Mouse (Mus musculus) right cerebral cortex, postnatal 10 days (tissue): ENCODE data around the gene Hus1b.

Experiments
- DNase-seq, 2 experiments: peaks; one replicate each; pipeline ENCODE4 v3.0.0; 2021; ENCODE audit warnings: low spot score in 2 of 2

Gene Hus1b

DNA sequence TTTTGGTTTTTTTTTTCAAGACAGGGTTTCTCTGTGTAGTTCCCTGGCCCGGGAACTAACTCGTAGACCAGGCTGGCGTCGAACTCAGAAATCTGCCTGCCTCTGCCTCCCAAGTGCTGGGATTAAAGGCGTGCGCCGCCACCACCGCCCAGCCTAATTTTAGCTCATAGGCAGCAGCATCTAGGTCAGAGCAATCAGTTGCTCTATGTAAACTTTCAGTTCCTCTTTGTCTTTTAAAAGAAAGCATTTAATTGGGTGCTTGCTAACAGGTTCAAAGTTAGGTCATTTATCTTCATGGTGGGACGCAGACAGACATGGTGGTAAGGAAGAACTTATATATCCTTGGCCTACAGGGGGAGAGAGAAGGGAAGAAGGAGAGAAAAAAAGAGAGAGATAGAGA is 1.6 kb upstream of the Hus1b start:
- DNase-seq = peak in 1 of 2 experiments; percentile 7

DNA sequence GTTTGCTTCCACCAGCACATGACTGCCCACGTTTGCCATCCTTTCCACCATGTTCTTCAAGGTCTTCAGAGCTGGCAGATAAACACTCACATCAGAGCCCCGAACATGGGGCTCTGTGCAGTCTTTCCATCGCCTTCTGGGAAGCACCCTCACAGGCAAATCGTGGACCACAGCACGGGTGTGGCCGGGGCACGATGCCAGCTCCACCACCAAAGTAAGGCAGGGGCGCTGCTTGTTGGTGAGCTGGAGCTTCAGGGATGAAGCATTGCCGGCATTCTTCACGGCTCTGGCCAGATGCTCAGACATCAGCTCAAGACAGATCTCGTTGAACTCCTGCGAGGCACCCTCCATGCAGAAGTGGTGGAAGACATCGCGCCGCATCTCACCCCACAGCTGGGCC is 430 bp downstream of the Hus1b start:
- DNase-seq = no peak

DNA sequence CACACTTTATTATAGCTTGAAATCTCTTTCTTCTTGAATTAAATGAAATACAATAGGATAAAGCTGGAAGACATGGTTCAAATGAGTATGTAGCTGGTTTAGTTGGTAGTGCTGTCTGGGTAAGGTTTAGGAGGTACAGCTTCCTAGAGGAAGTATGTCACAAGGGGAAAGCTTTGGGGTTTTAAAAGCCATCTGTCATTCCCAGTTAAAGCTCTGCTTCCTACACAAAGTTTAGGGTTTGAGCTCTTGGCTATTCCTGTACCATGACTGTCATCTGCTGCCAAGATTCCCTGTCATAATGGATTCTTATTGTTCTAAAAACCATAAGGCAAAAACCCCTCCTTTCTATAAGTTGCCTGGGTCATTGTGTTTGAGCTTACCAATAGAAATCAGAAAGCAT is 1.8 kb downstream of the Hus1b start:
- peak in 1 of 2 experiments; percentile 4 for DNase-seq

DNA sequence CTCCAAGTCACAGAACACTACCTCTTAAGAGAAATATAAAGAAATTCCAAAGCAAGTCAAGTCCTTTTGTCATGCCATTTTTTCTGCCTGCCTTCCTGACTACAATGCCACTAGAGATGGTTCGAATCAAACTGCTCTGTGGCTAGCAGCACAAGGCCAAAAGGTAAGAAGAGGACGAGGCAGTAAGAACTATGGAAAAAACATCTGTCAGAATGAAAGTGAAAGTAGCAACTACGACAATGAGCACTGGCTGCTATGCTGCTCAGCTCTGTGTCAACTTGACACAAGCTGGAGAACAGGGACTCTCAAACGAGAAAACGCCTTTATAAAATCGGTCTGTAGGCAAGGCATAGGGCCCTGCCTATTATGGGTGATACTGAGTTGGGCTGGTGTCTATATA is 14.6 kb downstream of the Hus1b start:
- DNase-seq = no peak

DNA sequence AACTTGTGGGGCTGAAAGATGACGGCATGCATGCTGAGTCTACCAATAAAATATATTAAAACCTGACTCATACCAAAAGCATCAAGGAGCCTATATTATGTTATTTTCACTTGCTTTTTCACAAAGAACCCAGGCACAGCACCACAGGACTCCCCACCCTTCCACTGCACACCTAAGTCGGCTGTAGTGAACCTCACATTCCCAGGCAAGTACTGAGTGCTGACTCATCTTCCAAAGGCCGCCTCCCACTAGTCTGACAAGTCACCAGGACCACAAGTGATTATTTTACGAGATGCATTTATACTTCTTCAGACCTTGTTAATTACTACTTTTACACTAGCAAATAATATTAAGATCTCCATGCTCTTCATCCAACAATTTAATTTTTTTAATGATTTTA is 15.9 kb downstream of the Hus1b start:
- DNase-seq = no peak

DNA sequence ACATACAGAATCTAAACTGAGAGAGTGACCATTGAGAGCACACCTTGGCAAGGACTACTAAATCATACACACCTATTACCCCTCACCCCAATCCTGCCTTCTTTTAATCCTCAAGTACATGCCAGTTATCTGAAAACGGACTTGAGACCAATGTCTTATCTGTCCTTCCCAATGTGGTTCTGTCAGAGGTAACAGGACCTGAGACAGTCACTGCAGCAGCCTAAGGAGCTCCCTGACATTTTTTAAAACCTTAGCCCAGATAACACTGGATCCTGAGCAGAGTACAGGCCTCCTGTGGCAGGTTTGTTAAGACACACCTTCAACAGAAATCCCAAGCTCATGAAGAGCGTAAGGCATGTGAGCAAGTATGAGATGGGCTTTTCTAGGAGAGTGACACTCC is 18.4 kb downstream of the Hus1b start:
- DNase-seq = no peak

DNA sequence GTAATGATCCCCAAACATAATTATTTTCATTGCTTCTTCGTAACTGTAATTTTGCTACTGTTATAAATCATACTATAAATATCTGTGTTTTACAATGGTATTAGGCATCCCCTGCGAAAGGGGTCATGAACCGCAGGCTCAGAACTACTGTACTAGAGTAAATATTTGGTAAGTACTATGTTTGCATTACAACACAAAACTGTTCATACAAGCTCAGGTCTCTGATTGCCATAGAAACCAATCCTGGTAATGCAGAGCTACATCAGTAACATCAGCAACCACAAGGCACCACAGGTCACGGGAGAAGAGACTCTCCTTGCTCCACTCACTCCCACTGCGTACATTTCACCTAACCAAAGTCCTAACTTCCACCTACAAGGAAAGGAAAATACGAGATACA is 23.3 kb downstream of the Hus1b start:
- no peak for DNase-seq

DNA sequence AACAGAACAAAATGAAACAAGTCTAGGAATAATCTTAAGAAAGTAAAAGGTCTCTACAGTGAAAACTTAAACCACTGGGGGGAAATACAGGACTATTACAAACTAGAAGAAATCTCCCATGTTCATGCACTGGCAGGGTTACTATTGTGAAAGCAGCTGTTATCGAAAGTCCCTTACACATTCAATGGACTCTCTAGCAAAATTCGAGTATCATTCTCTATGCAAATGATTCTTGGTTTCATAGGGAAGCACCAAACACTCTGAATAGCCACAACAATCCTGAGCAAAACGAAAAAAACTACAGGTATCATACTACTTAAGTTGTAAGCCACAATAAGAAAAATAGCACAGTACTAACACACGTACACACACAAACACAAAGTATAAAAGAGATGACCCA is 25.6 kb downstream of the Hus1b start:
- no peak for DNase-seq

DNA sequence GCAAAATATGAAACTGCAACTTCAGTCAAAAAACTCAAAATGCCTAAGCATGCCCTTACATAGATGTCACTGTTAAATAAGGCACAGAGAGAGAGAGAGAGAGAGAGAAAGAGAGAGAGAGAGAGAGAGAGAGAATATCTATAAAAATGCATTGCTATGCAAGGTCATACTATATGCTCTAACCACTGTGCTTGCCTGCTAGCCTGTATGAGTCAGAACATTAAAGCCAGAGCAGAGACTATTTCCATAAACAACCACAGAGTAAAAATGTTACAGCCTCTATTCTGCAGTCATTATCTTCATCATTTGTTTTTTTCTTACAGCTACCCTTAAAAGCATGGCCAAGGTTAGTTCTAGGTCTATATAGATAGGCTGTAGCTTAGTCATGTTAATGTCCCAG is 33.8 kb downstream of the Hus1b start:
- DNase-seq = no peak

DNA sequence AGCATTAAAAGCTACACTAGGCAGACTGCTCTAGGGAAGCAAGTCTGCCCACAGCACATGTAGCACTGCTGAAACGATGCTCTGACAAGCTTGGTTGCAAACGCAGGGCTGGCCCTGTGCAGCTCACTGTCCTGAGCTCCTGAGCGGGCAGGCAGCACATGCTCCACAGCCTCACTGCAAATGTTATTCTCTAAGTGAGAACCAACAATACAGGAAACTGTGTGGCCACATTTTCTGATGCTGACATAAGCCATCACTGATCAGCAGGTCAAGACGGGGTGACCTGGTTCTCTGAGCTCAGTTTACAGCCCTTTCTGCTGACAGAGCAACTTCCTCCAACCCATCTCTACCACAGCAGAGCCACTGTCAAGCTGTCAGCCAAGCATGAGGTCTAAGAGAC is 34.5 kb downstream of the Hus1b start:
- DNase-seq = no peak

DNA sequence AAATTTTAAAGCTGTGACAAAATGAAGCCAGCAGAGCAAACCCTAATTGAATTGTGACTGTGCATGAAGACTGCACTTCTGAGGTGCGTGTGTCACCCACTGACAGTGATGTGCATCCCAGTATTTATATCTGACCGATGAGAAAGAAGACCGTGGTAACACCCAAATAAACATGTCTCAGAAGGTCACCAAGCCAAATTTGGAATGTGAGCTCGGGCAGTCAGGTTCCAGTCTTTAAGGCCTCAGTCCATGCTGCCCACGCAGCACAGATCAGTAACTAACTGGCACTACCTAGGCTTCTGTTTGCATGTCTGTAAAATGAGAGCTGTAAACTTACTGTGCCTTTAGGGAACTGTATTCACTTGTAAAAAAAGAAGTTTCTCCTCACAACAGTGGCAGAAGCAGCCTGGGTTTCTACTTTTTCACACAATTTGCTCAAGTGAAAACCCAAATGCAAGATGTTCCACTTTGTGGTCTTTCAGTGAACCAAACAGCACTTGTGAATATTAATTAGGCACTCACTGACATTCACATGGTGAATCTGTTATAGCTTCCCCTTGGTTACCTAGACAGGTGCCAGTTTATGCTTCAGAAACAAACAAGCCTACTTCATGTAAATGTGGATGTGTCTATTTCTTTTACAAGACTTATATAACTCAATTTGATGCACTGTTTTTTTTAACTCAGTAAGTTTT is 35.5 kb downstream of the Hus1b start:
- DNase-seq = no peak

DNA sequence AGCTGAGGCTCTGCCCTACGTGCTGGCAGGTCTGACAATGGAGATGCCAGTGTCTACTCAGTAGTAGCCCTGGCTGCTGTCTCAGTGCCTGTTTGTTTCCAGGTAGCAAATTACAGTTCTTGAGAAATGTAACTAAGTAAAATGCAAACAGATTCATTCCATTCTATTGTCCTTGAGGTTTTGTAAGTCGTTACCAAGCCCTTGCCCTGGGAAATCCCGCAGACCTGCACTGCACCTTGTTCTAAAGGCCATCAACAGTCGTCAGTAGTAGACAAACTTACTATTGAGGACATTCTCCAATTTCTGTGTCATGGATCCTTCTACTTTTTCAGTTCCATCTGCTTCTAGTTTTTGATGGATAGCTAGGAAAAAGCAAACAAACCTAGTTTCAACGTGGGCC is 36.7 kb downstream of the Hus1b start:
- no peak for DNase-seq

DNA sequence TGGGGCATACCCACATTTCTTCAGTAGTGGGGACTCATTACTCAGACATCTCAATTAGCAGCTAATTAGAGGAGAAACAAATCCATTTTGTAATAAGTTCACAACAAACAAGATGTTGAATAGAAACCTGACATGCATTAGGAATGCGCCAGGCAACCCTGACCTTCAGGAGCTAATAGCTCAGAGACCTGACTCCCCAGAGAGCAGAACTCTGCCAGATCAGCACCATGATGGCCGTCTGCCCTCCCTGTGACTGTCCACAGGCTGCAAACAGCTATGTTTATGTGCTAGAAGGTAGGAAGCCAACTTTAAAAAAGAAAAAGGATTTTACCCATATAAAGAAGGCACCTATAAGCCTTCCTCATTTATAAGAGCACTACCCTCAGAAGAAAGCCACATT is 45.3 kb downstream of the Hus1b start:
- no peak for DNase-seq

DNA sequence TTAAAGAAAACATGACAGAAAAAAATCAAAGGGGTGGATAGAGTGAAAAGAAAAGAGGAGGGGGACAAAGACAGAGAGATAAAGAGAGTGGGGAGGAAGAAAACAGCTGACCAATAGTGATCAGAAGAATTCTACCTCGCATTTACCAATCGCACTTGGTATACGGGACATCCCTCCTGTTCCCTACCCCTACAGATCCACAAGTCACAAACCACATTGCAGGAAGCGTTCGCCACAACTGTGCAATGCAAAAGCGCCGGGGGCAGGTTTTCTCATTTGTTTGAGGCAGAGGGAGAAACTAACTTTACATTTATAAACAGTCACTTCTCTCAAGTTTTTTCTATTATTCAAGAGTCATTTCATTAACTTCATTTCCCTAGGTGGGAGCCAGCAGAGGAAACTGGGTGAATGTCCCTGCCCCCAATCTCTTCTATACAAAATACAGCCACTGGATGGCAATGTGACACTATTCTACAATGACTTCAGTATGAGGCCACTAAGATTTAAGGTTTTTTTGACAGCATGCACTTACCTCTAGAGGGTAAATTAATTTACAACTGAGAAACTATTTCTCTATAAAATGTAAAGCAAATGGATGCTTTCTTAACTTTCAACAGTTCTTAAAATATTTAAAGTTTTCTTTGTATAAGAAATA is 46.0 kb downstream of the Hus1b start:
- DNase-seq = no peak
